Comparison of ENCODE assay signal across 28 mouse cellular contexts in the genomic region with DNA sequence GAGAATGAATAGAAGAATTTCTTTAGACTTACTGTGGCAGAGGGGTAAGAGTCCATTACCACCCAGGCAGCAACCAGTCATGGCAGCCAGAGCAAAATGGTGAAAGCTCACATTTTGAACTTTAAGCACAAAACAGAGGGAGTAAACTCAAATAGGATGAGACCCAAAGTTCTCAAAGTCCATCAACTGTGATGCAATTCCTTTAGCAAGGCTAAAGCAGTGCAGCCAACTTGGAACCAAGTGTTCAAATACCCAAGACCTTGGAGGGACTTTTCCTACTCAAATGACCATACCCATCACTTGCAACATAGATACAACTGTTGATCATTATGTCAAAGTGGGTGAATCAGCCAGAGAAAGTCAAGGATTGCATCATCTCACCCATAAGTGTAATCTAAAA.
A peak's percentile ranks its signal among the peaks of the same experiment; 100 is the strongest.
DNase-seq lines count a peak whose midpoint lies in the region; ATAC-seq and TF ChIP-seq lines count a peak whose summit lies in the region.
"Had no signal": no experiment of that assay in that cellular context is flagged by ENCODE, and none has a peak within 500 bp of the region (broad histone marks: within the 10 kb centered on the region; RNA-seq: fewer than 3 reads in every experiment).

No protein-coding gene starts in this region.

- ATAC-seq in liver, embryonic 11.5 days (replicated peaks; ENCODE audit: low FRiP score) = no peak
- ATAC-seq: activated CD4-positive, CD25-positive, alpha-beta regulatory T cell, adult 4 months; CD4-positive, CD25-positive, alpha-beta regulatory T cell, adult 4 months; forebrain, embryonic 13.5 days; forebrain, embryonic 15.5 days; forebrain, postnatal 0 days; Patski had no signal

- TF ChIP-seq CTCF in liver, adult 2 months (IDR thresholded peaks at IDR 0.05; ENCODE audit: low read depth, low read length) = no peak

- H3K4me3 ChIP-seq in liver, adult 2 months (ENCODE audit: insufficient read depth, low read depth, low read length) = no peak overlapping the region
- H3K4me3 ChIP-seq in liver, embryonic 11.5 days (ENCODE audit: low read depth, low read length) = no peak overlapping the region
- H3K4me3 ChIP-seq: embryonic facial prominence, embryonic 13.5 days; embryonic facial prominence, embryonic 15.5 days; erythroblast, embryonic 14.5 days; forebrain, embryonic 10.5 days; forebrain, embryonic 13.5 days; forebrain, embryonic 15.5 days had no signal

- TF ChIP-seq POLR2A in liver, adult 2 months (IDR thresholded peaks at IDR 0.05; ENCODE audit: extremely low read depth, insufficient read depth, low read length) = no peak

- no peaks in the 10 kb centered on the region for H3K36me3 ChIP-seq in liver, adult 2 months (ENCODE audit: control insufficient read depth, insufficient read depth, low read length)
- no peaks in the 10 kb centered on the region for H3K36me3 ChIP-seq in liver, embryonic 11.5 days (ENCODE audit: control insufficient read depth, insufficient read depth, low read length)
- H3K36me3 ChIP-seq: embryonic facial prominence, embryonic 13.5 days; embryonic facial prominence, embryonic 15.5 days; forebrain, embryonic 10.5 days; forebrain, embryonic 15.5 days; G1E had no signal

- no peaks in the 10 kb centered on the region for H3K9me3 ChIP-seq in liver, embryonic 11.5 days (ENCODE audit: control insufficient read depth, low read length)
- H3K9me3 ChIP-seq: embryonic facial prominence, embryonic 13.5 days; embryonic facial prominence, embryonic 15.5 days; forebrain, embryonic 10.5 days; forebrain, embryonic 13.5 days; forebrain, embryonic 15.5 days; G1E had no signal

- H3K27me3 ChIP-seq in liver, adult 2 months (ENCODE audit: control insufficient read depth, insufficient read depth, low read length) = no peaks in the 10 kb centered on the region
- no peaks in the 10 kb centered on the region for H3K27me3 ChIP-seq in liver, embryonic 11.5 days (replicated peaks; ENCODE audit: control insufficient read depth, insufficient read depth, low read length)
- H3K27me3 ChIP-seq: CH12.LX; embryonic facial prominence, embryonic 13.5 days; embryonic facial prominence, embryonic 15.5 days; forebrain, embryonic 13.5 days; forebrain, embryonic 15.5 days had no signal

- no peaks in the 10 kb centered on the region for H3K4me1 ChIP-seq in liver, adult 2 months (ENCODE audit: control insufficient read depth, insufficient read depth, low read length)
- no peaks in the 10 kb centered on the region for H3K4me1 ChIP-seq in liver, embryonic 11.5 days (replicated peaks; ENCODE audit: control insufficient read depth, insufficient read depth, low read length)
- H3K4me1 ChIP-seq: embryonic facial prominence, embryonic 13.5 days; embryonic facial prominence, embryonic 15.5 days; forebrain, embryonic 10.5 days; forebrain, embryonic 13.5 days; forebrain, embryonic 15.5 days had no signal

- H3K27ac ChIP-seq in liver, adult 2 months (replicated peaks; ENCODE audit: insufficient read depth, low read depth, low read length) = no peak overlapping the region
- no peak overlapping the region for H3K27ac ChIP-seq in liver, embryonic 11.5 days (ENCODE audit: low read depth, low read length)
- H3K27ac ChIP-seq: embryonic facial prominence, embryonic 13.5 days; embryonic facial prominence, embryonic 15.5 days; forebrain, embryonic 10.5 days; forebrain, embryonic 13.5 days; forebrain, embryonic 15.5 days had no signal

- H3K9ac ChIP-seq in liver, adult 2 months (ENCODE audit: low read depth, low read length) = no peak overlapping the region
- no peak overlapping the region for H3K9ac ChIP-seq in liver, embryonic 11.5 days (ENCODE audit: low read depth, low read length)
- H3K9ac ChIP-seq: embryonic facial prominence, embryonic 13.5 days; embryonic facial prominence, embryonic 15.5 days; forebrain, embryonic 13.5 days; forebrain, embryonic 15.5 days; forebrain, postnatal 0 days had no signal

- no peak overlapping the region for H3K4me2 ChIP-seq in liver, embryonic 11.5 days
- H3K4me2 ChIP-seq: embryonic facial prominence, embryonic 13.5 days; embryonic facial prominence, embryonic 15.5 days; forebrain, embryonic 13.5 days; forebrain, embryonic 15.5 days had no signal

- no peaks in the 10 kb centered on the region for H3K79me2 ChIP-seq in liver, adult 2 months (ENCODE audit: control insufficient read depth, insufficient read depth, low read length)

- peak; percentile 49 for DNase-seq in adrenal gland, adult 2 months
- no peak for DNase-seq in adrenal gland, adult 18-20 months (ENCODE audit: low spot score in 2 of 2)
- peak; percentile 87 for DNase-seq in liver, adult 2 months (ENCODE audit: extremely low read depth, low read depth, low spot score)
- DNase-seq in liver, embryonic 11.5 days (ENCODE audit: low spot score) = no peak
- peak; percentile 52 for DNase-seq in adipocyte (ENCODE audit: low spot score)
- peak; percentile 9 for DNase-seq in adrenal gland, postnatal 14 days
- no peak for DNase-seq in thymus, adult 18-20 months
- no peak for DNase-seq in kidney, postnatal 4 days
- DNase-seq: B cell, adult 2 months; cerebellum, adult 11 months; cerebellum, adult 18-20 months; cerebellum, adult 8-10 months; cerebellum, adult 9-11 months; cerebellum, postnatal 14 days; cerebellum, postnatal 36 days; embryo, embryonic 11 days; forebrain, postnatal 0 days had no signal

Comparison
In these comparisons a context has a peak if more than half of its experiments do, and no peak if none do; other contexts are left out.
1. DNase-seq: peak in adrenal gland, adult 2 months (single experiment), liver, adult 2 months (single experiment), adipocyte (single experiment) and adrenal gland, postnatal 14 days (single experiment); none in adrenal gland, adult 18-20 months (0 of 2), liver, embryonic 11.5 days (single experiment), thymus, adult 18-20 months (0 of 2) and kidney, postnatal 4 days (0 of 2).